Mouse (Mus musculus) forebrain, embryonic 10.5 days (tissue): Measurements from ENCODE around the gene Gm29133. TPM values are rescaled to one million over a fixed set of nuclear protein-coding genes. Genes with fewer than 3 reads are reported as not detected.

Source experiments
- DNase-seq: peaks from one replicate; pipeline ENCODE4 v3.0.0-alpha.2; 2017; ENCODE audit warnings: low spot score; ENCODE audit errors: extremely low spot score
- H3K27ac ChIP-seq: fragments of 300-500 bp; sonication (generic); 2 replicates; pipeline ENCODE4 v1.5.1; 2016; ENCODE audit warnings: mild to moderate bottlenecking
- H3K27me3 ChIP-seq: fragments of 300-500 bp; sonication (generic); 2 replicates; pipeline ENCODE4 v1.6.1; 2016; ENCODE audit warnings: mild to moderate bottlenecking; ENCODE audit not compliant: poor library complexity, severe bottlenecking
- H3K36me3 ChIP-seq: fragments of 300-500 bp; sonication (generic); replicated peaks from 2 replicates; pipeline ENCODE4 v1.6.1; 2016; ENCODE audit warnings: mild to moderate bottlenecking, moderate library complexity
- H3K4me1 ChIP-seq: fragments of 300-500 bp; sonication (generic); 2 replicates; pipeline ENCODE4 v1.6.1; 2016
- H3K4me3 ChIP-seq: fragments of 300-500 bp; sonication (generic); 2 replicates; pipeline ENCODE4 v1.5.1; 2016; ENCODE audit warnings: mild to moderate bottlenecking, moderate library complexity
- H3K9me3 ChIP-seq: fragments of 300-500 bp; sonication (generic); 2 replicates; pipeline ENCODE4 v1.6.1; 2016; ENCODE audit warnings: mild to moderate bottlenecking, moderate library complexity
- WGBS: fragments of 180-500 bp; shearing (Covaris S2); methylation state at CpG from one replicate; pipeline ENCODE4 v1.1.7; 2016; 5-methylcytosine and 5-hydroxymethylcytosine counted together
- polyA plus RNA-seq: library from polyadenylated mRNA; unstranded; fragments of >200 nt; fragmentation: Nextera tagmentation; extraction: Ambion mirVana; gene quantifications from 2 replicates; pipeline ENCODE4 v1.2.1, GENCODE M21; 2016

The Gm29133 gene
- polyA plus RNA-seq, result not detected in 2 replicates

DNA sequence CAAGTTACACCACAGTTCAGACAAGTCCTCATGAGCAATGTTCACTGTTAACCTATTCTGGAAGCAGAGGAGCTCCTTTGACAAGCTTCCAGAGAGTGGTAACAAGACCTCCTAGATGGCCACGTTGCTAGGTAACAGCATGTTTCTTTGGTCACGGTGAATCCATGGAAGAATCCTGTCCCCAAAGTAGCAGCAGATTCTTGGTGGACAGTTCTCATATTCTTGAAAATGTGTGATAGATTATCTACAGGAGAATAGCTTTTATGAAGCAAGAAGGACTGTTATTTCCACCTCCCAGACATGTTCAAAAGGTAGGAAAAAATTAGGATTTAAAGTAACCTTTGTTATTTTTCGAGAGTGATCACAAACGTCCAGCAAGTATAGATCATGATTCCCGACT is at the start of gene Gm29133:
Gm29133 (plus strand) TSS at position 301 of the 400 bp plus-strand sequence.
- Histone ChIP-seq H3K4me1 (no peaks in the 10 kb centered on the region), H3K9me3 (no peaks in the 10 kb centered on the region), H3K4me3 (no peak within 1 kb of the TSS), H3K27ac (no peak within 1 kb of the TSS), H3K27me3 (no peaks in the 10 kb centered on the region), H3K36me3 (no peaks in the 10 kb centered on the region)
- DNase-seq, result no peak
- 71% methylated on average over 5 of the region's 5 CpGs for WGBS

DNA sequence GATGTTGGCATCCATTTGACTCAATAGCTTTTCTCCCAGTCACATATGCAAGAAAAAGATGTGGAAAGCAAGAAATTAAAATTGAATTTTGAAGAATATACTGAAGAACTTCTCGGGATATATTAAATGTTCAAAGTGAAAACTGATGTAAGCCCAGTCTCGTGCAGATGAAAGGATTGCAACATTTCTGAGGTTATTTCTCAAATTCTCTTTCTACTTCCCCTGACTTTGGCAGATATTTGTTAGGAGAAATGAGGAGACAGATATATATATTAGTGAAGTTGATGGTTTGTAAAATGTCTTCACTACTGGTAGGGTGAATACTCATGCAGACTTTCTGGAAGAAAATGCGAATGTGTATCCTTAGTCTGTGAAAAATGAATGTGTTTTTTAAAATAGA is 48.9 kb upstream of the Gm29133 start:
- Histone ChIP-seq H3K27ac (no peak overlapping the region), H3K9me3 (no peaks in the 10 kb centered on the region), H3K27me3 (no peaks in the 10 kb centered on the region), H3K4me3 (no peak overlapping the region), H3K36me3 (no peaks in the 10 kb centered on the region), H3K4me1 (no peaks in the 10 kb centered on the region)
- 92% methylated on average over 3 of the region's 3 CpGs for WGBS
- DNase-seq, result no peak

DNA sequence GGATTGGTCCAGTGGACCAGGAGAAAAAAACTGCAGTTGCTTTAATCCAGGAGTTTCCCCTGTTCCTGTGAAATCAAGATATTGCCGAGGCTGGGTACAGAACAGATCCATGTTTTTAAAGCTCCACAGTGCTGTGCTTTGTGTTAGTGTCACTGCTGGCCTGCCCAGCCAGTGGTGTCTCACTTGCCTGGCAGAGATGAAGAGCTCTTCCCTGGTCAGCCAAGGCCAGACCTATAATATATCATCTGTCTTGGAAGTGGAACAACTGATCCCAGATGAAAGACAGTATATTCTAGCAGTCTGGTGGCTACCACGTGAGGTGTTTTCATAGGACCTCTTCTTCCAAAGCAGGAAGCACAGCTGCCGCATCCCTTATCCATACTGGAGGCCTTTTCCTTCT is 46.7 kb upstream of the Gm29133 start:
- 84% methylated on average over 3 of the region's 3 CpGs for WGBS
- Histone ChIP-seq H3K4me1 (no peaks in the 10 kb centered on the region), H3K4me3 (no peak overlapping the region), H3K27me3 (no peaks in the 10 kb centered on the region), H3K36me3 (no peaks in the 10 kb centered on the region), H3K27ac (no peak overlapping the region), H3K9me3 (no peaks in the 10 kb centered on the region)
- no peak for DNase-seq

DNA sequence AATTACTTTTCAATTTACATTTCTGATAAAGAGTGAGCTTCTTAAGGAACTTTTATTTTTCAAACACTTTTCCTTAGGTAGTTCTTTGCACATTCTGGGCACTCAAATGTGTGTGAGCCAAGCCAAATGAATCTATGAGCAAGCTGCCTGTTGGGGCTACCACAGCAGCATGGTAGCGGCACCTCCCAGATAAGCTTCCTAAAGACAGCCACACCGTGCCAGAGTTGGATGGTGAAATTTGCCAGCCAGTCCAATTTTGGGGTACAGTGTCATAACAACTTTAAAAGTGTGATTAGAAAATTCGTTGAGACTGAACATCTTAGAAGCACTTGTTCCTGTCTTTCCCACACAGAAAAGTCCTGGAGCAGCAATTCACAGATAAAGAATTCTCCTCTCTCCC is 41.5 kb upstream of the Gm29133 start:
- 71% methylated on average over 3 of the region's 3 CpGs for WGBS
- no peaks in the 10 kb centered on the region for H3K4me1 ChIP-seq
- no peak for DNase-seq
- H3K4me3 ChIP-seq, result no peak overlapping the region
- H3K27ac ChIP-seq, result no peak overlapping the region
- no peaks in the 10 kb centered on the region for H3K27me3 ChIP-seq
- H3K9me3 ChIP-seq, result no peaks in the 10 kb centered on the region
- no peaks in the 10 kb centered on the region for H3K36me3 ChIP-seq

DNA sequence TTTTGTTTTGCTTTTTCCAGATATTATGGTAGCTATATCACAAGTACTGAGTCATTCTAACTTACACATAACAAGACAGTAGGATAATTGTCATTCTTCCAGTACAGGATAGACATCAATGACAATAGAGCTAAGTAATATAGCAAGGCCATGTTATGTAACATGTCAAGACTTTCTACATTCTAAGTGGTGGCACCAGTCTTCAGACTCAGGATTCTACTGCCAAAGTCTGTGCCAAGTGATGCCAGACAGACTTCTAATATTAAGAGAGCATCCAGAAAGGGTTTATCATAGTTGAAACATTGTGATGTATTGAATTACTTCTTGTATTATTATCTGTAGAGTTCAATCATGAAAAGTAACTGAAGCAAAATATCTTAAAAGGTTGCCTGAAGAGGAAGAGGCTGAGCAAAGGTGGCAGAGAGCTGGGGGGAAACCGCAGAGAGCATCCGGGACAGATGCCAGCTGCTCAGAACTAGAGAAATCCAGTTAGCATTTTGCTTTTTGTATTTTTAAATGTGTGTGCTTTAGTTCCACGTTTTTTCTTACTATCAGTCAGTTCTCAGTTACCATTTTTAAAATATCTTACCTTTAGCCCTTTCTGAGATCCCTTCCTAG is 34.2 kb upstream of the Gm29133 start:
- no peaks in the 10 kb centered on the region for H3K4me1 ChIP-seq
- no peak overlapping the region for H3K4me3 ChIP-seq
- no peaks in the 10 kb centered on the region for H3K27me3 ChIP-seq
- whole genome bisulfite sequencing, result 80% methylated on average over 3 of the region's 3 CpGs
- no peak overlapping the region for H3K27ac ChIP-seq
- no peaks in the 10 kb centered on the region for H3K9me3 ChIP-seq
- DNase-seq, result no peak
- H3K36me3 ChIP-seq, result no peaks in the 10 kb centered on the region

DNA sequence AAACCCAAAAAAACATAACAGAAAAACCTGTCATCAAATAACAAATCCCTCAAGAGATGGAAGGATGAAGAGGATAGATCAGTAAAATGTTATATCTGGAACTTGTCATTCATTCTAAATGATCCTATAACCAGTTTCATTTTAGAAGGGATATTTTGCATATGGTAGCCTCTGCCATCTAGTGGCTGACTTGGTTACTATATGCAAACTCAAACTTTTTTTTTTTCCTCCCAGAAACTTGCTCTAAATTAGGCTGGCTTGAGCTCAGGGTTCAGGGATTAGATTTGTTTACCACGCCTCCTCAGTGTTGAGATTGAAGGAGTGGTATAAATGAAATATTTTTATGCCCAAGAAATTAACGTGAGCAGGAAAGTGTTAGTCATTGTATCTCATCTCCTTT is 27.3 kb upstream of the Gm29133 start:
- no peak overlapping the region for H3K27ac ChIP-seq
- no peak overlapping the region for H3K4me3 ChIP-seq
- no peaks in the 10 kb centered on the region for H3K9me3 ChIP-seq
- H3K4me1 ChIP-seq, result no peaks in the 10 kb centered on the region
- WGBS, result 36% methylated on average over 2 of the region's 2 CpGs
- no peaks in the 10 kb centered on the region for H3K27me3 ChIP-seq
- no peak for DNase-seq
- no peaks in the 10 kb centered on the region for H3K36me3 ChIP-seq

DNA sequence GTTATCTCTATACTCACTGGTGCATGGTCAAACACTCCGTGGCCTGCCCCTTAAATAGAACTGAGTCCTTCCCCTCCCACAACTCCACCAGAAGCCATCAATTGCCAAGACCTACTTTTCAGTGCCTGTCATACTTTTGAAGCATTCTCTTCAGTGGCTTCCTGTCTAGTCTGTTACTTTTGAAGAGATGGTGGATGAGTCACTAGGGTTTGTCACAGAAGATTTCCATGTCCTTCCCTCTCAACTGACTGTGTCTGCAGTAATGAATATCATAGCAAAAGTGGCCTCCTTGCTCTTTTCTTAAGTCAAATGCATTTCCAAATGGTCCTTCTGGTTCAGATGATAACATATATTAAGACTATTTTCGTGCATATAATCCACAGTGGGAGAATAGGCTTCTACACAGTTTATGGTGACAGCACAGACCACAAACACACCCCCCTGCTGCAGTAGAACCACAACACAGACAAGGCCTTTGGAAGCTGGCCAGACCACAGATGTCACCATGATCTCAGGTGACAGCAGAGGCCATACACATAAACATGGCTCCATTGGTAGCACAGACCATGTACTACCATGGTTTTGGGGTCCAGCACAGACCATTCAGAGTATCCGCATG is 16.9 kb upstream of the Gm29133 start:
- H3K4me3 ChIP-seq, result no peak overlapping the region
- no peak overlapping the region for H3K27ac ChIP-seq
- DNase-seq, result no peak
- no peaks in the 10 kb centered on the region for H3K9me3 ChIP-seq
- no peaks in the 10 kb centered on the region for H3K4me1 ChIP-seq
- H3K36me3 ChIP-seq, result no peaks in the 10 kb centered on the region
- WGBS, result 85% methylated on average over 3 of the region's 3 CpGs
- H3K27me3 ChIP-seq, result no peaks in the 10 kb centered on the region

DNA sequence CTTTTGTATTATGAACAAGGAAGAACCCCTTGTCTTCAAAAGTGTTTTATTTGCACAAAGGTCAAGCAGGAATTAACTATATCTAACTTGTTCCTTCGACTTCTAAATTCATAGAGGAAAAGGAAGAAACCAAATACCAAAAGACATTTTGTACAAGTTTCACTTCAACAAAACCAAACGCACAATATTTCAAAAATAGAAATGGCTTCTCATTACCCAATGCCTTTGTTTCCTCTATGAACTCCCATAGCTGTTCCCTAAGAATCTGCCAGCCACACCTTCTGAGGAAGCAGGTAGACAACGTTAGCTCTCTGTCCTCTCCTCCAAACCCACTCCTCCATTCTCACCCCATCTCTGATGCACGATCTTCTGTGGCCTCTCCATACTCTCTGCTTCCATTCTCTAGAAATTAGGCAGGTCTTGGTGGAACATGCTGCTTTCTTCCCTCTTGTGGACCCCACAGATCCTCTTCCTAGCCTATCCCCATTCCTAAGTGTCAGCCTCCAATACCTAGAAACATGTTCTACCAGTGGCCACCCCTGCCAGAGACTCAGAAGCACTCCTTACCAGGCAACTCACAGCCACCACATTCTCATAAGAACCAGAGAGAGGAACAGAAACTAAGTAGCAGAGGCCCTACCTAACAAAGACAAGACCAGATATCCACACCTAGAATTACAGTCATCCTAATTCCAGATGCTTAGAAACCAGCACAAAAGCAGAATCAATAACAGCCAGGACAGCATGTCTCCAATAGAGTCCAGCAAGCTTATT is 4.1 kb upstream of the Gm29133 start:
- Histone ChIP-seq H3K4me3 (no peak overlapping the region), H3K27me3 (no peaks in the 10 kb centered on the region), H3K36me3 (no peaks in the 10 kb centered on the region), H3K4me1 (no peaks in the 10 kb centered on the region), H3K27ac (no peak overlapping the region), H3K9me3 (no peaks in the 10 kb centered on the region)
- DNase-seq, result no peak
- WGBS, result 86% methylated on average over 4 of the region's 4 CpGs

DNA sequence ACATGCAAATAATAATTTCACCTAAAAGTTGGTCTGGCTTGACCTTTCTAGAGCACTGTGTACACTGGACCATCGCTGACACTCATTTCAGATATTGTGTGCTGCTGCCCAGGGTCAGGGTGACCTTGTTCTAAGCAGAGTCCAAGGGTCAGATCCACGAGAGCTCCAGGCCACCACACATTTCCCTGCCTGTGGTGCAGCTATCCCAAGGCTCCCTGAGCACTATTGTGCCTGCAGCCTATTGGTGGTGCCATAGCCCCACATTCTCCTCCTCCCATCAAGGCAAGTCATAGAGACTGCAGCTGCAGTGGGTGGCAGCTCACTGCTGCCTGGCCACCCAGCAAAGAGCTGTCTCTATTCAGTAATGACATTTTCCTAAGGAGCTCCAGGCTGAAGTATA is 2.7 kb upstream of the Gm29133 start:
- Histone ChIP-seq H3K27ac (no peak overlapping the region), H3K9me3 (no peaks in the 10 kb centered on the region), H3K36me3 (no peaks in the 10 kb centered on the region), H3K27me3 (no peaks in the 10 kb centered on the region), H3K4me1 (no peaks in the 10 kb centered on the region), H3K4me3 (no peak overlapping the region)
- DNase-seq, result no peak
- 68% methylated on average over 2 of the region's 2 CpGs for WGBS

DNA sequence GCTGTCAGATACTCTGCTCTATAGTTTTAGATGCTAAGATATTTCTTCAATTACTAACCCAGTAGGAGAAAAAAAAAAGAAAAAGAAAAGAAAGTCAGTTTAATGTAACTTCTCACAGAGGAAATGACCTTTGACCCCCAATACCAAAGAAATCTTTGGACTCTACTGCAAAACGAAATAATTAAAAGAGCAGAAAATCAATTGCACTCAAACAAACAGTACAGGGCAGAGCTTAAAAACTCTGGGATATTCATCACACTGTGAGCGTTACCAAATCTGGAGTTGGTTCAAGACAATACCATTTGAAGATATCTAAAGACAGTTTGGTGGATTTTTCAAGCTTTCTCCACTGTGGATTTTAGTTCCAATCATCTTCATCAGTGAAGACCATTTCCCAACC is 15.4 kb downstream of the Gm29133 start:
- 62% methylated on average over 2 of the region's 2 CpGs for WGBS
- no peak overlapping the region for H3K27ac ChIP-seq
- no peaks in the 10 kb centered on the region for H3K4me1 ChIP-seq
- H3K27me3 ChIP-seq, result no peaks in the 10 kb centered on the region
- no peaks in the 10 kb centered on the region for H3K36me3 ChIP-seq
- no peak for DNase-seq
- H3K4me3 ChIP-seq, result no peak overlapping the region
- no peaks in the 10 kb centered on the region for H3K9me3 ChIP-seq

DNA sequence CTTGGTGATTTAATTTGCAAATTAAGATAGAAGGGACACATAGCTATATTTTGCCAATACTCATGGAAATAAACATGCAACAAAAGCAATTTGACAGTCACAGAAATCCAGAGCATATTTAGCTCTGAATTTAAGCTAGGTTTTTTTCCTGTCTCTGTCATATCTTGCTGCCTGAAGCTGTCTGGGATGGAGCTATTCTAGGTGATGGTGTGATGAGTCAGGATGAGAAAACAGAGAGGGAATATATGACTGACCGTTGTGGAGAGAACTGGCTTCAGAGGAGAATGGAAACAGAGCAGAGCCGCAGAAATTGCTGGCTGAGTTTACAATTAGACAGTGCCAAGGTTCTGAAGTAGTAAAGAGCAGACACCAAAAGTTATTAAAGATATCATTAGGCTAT is 26.3 kb downstream of the Gm29133 start:
- H3K27ac ChIP-seq, result no peak overlapping the region
- H3K27me3 ChIP-seq, result no peaks in the 10 kb centered on the region
- no peaks in the 10 kb centered on the region for H3K36me3 ChIP-seq
- H3K4me3 ChIP-seq, result no peak overlapping the region
- H3K4me1 ChIP-seq, result no peaks in the 10 kb centered on the region
- DNase-seq, result no peak
- WGBS, result 88% methylated on average over 2 of the region's 2 CpGs
- H3K9me3 ChIP-seq, result no peaks in the 10 kb centered on the region

DNA sequence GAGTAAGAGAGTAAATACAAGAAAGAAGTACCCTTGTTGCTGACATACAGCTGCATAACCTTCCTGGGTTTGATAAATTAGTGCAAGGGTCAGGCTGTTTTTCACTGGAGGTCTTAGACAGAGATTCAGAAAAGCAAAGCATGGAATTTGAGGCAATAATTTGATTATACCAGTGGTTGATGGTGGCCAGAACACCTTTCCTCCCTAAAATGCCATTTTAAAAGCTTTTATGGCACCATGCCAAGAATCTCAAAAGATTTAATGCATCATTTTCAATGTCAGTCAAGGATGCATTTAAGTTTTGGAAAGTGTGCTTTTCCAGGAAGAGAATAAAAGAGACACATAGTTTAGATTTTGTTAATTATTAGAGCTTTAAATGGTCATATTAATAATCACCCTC is 60.0 kb downstream of the Gm29133 start:
- Histone ChIP-seq H3K4me1 (no peaks in the 10 kb centered on the region), H3K4me3 (no peak overlapping the region), H3K9me3 (no peaks in the 10 kb centered on the region), H3K27ac (no peak overlapping the region), H3K27me3 (no peaks in the 10 kb centered on the region), H3K36me3 (no peaks in the 10 kb centered on the region)
- DNase-seq, result no peak

DNA sequence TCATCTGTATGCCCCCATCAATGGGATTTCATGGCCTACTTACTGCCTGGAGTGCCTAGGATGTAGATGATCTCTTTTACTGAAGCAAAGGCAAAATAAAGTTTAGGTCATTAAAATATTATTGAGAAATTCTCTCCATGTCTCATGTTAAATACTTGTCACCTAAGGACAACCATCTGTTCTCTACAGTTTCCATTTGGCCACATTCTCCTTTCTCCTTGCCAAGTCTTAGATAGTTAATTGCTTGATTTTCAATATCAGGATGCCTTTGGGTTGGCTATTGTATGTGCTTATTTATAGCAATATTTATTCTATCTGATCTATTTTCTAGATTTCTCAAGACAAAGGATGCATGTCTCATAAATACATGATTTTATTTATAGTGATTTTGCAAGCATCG is 75.9 kb downstream of the Gm29133 start:
- Histone ChIP-seq H3K36me3 (no peaks in the 10 kb centered on the region), H3K27me3 (no peaks in the 10 kb centered on the region), H3K27ac (no peak overlapping the region), H3K4me3 (no peak overlapping the region), H3K9me3 (no peaks in the 10 kb centered on the region), H3K4me1 (no peaks in the 10 kb centered on the region)
- no peak for DNase-seq
- WGBS, result 95% methylated on average over 1 of the region's 1 CpGs
